ENCODE assay signal across 1 mouse cellular context in genomic region chr1:74329899-74330431, GRCm38 (mm10).
TF ChIP-seq lines count a peak whose summit lies in the region.

No protein-coding gene starts in this region.

TF ChIP-seq in MEL, 35 proteins besides CTCF, POLR2A, EP300 and RAD21 (continued from another document):
- TF ChIP-seq RCOR1 (IDR thresholded peaks at IDR 0.05; ENCODE audit: low read depth, low read length): no peak
- no peak for TF ChIP-seq USF1 (IDR thresholded peaks at IDR 0.05; ENCODE audit: low read depth, low read length)
- TF ChIP-seq MXI1 (IDR thresholded peaks at IDR 0.05; ENCODE audit: low read depth, low read length): no peak
- TF ChIP-seq MEF2A (IDR thresholded peaks at IDR 0.05; ENCODE audit: extremely low read depth, insufficient replicate concordance, low read depth, low read length, poor library complexity, severe bottlenecking): no peak
- no peak for TF ChIP-seq TBP (IDR thresholded peaks at IDR 0.05; ENCODE audit: low read depth, low read length)
- no peak for TF ChIP-seq JUND (IDR thresholded peaks at IDR 0.05; ENCODE audit: low read depth, low read length)
- TF ChIP-seq BHLHE40 (IDR thresholded peaks at IDR 0.05; ENCODE audit: borderline replicate concordance, low read depth, low read length): no peak
- no peak for TF ChIP-seq ZKSCAN1 (IDR thresholded peaks at IDR 0.05; ENCODE audit: low read depth, low read length)
- TF ChIP-seq MAZ (IDR thresholded peaks at IDR 0.05; ENCODE audit: low read depth, low read length): no peak
- TF ChIP-seq NELFE (IDR thresholded peaks at IDR 0.05; ENCODE audit: low read depth, low read length): no peak
- TF ChIP-seq TCF12 (IDR thresholded peaks at IDR 0.05; ENCODE audit: low read depth, low read length): no peak
- no peak for TF ChIP-seq MAFK (IDR thresholded peaks at IDR 0.05; ENCODE audit: borderline replicate concordance, low read depth, low read length)
- no peak for TF ChIP-seq ZNF384 (IDR thresholded peaks at IDR 0.05; ENCODE audit: low read depth, low read length)
- TF ChIP-seq NRF1 (IDR thresholded peaks at IDR 0.05; ENCODE audit: insufficient read depth, low read depth, low read length, poor library complexity, severe bottlenecking): no peak
- no peak for TF ChIP-seq ELF1 (IDR thresholded peaks at IDR 0.05; ENCODE audit: low read depth, low read length)
- TF ChIP-seq USF2 (IDR thresholded peaks at IDR 0.05; ENCODE audit: borderline replicate concordance in 1 of 2, insufficient read depth in 1 of 2, low read depth in 1 of 2, low read length in 2 of 2): no peak
- no peak for TF ChIP-seq E2F4 (IDR thresholded peaks at IDR 0.05; ENCODE audit: borderline replicate concordance, low read depth, low read length)
- TF ChIP-seq MYC (IDR thresholded peaks at IDR 0.05; ENCODE audit: low read depth, low read length): no peak
